Mouse (Mus musculus) liver, postnatal 0 days (tissue): ENCODE measurements at regions not wholly inside any gene's neighbourhood (a gene's known extent, or its start where the extent isn't known, plus 50 kb on each side); places are given as distances from the start of the nearest gene placed in this dataset.

Source experiments
- CTCF ChIP-seq: sonication (generic); IDR thresholded peaks from 2 replicates; pipeline ENCODE4 v1.5.1; 2016; ENCODE audit warnings: antibody characterized with exemption, low read depth
- EP300 ChIP-seq: IDR thresholded peaks from 2 replicates; pipeline ENCODE4 v1.6.1; 2016; ENCODE audit warnings: antibody characterized with exemption, low read depth, mild to moderate bottlenecking

DNA sequence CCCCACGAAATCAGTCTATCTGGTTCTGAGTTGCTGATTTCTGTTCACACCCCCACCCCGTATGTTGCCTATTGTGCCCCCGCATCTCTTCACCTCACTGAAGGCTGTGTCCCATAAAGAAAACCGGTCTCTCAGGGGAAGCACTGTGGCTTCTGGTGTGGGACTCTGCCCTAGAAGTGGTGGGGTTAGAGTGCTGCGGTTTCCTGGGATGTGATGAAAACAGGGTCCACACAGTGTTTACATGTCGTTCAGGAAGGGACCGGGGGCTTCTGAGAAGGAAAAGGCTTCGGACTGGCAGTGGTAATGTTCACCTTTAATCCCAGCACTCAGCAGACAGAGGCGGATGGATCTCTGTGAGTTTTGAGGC is 188.4 kb upstream of the Hnrnpa3 start:
- no peak for TF ChIP-seq CTCF
- no peak for TF ChIP-seq EP300
